Mouse (Mus musculus) cerebellum, adult 2 months (tissue): ENCODE data around the gene L3mbtl2.

Experiments
- CTCF ChIP-seq: fragments of 200-500 bp; IDR thresholded peaks from 2 replicates; pipeline ENCODE4 v1.5.1; 2011; ENCODE audit warnings: low read depth, mild to moderate bottlenecking, control low read depth, low read length, moderate library complexity, borderline replicate concordance; ENCODE audit not compliant: insufficient read depth
- POLR2A ChIP-seq: fragments of 200-500 bp; IDR thresholded peaks from 2 replicates; pipeline ENCODE4 v1.6.1; 2011; ENCODE audit warnings: low read length, control low read depth, borderline replicate concordance; ENCODE audit not compliant: insufficient read depth

GRCm38 (mm10) chr15:81700601-81701000, 36.9 kb downstream of the L3mbtl2 start:
- TF ChIP-seq CTCF = no peak
- no peak for TF ChIP-seq POLR2A
